Mouse (Mus musculus): ENCODE data around the gene Slco6d1. TPM values are rescaled to one million over a fixed set of nuclear protein-coding genes. Genes with fewer than 3 reads are reported as not detected.

Slco6d1 gene
- total and polyA plus RNA-seq, 2 experiments from 2014 or later, result not detected

- Histone ChIP-seq H3K4me2 (ENCODE audit: low read depth, low read length) (no peak overlapping the region), H3K27me3 (ENCODE audit: control insufficient read depth, insufficient read depth, low read length) (no peaks in the 10 kb centered on the region), H3K36me3 (replicated peaks; ENCODE audit: control insufficient read depth, insufficient read depth, low read length) (no peaks in the 10 kb centered on the region), H3K27ac (ENCODE audit: low read depth) (no peak overlapping the region), H3K4me1 (ENCODE audit: control insufficient read depth, insufficient read depth) (no peaks in the 10 kb centered on the region), H3K9ac (replicated peaks; ENCODE audit: low read depth, low read length) (no peak overlapping the region), H3K9me3 (replicated peaks; ENCODE audit: control insufficient read depth, low read length) (no peaks in the 10 kb centered on the region), H3K4me3 (ENCODE audit: low read depth, low read length) (no peak overlapping the region)
- no peak for ATAC-seq (ENCODE audit: insufficient read depth, low read depth)
- DNase-seq (ENCODE audit: low spot score), result no peak
- TF ChIP-seq CTCF (IDR thresholded peaks at IDR 0.05; ENCODE audit: low read depth) (no peak), EP300 (IDR thresholded peaks at IDR 0.05; ENCODE audit: low read depth) (no peak)
Observed at GRCm38 (mm10) chr1:98565701-98566100, 144.8 kb downstream of the Slco6d1 start.

Small RNA genes lying within 50 kb of the gene (microRNA-seq; reads per million reads assigned to microRNA genes)
- not detected for gene Gm26134
